Mouse (Mus musculus): Measurements from ENCODE around the gene Casp6. TPM values are rescaled to one million over a fixed set of nuclear protein-coding genes. Genes with fewer than 3 reads are reported as not detected.

Casp6 gene
- polyA plus RNA-seq, 1 experiment from 2014 or later: 132 TPM

DNA sequence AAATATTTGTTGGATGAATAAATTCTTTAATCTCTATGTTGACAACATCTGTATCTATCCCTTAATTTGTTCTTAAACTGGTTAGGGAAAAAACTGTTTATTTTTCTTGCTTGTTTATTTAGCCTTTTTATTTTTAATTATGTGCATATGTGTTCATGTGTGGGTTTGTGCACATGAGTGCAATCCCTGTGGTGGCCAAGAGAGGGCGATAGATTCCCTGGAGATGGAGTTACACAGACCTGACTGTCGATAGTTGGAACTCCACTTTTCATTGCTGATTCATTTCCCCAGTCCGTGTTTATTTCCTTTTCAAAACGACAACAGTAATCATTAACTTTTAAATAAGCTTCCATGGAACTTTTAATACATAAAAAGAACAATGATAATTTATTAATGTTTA is 31.2 kb downstream of the Casp6 start:
- H3K4me2 ChIP-seq (replicated peaks; ENCODE audit: low read depth): no peak overlapping the region
- WGBS: 52% methylated on average over 4 of the region's 4 CpGs

DNA sequence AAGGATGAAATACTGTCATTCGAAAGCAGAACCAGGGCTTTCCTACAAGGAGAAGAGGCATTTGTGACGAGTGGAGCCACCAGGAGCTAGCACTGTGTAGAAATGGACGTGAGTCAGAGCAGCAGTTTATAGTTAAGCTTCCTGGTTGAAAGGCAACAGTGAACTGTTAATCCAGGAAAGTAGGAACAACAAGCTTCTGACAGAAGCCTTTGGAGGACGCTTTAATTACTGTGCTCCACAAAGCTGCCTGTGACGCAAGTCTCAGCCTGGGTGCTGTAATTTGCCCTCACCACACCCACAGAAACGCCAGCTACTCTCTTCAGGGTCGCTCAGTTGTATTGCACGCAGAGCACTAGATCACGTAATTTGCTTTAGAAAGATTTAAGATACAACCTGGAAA is 35.3 kb downstream of the Casp6 start:
- no peak for TF ChIP-seq CTCF (IDR thresholded peaks at IDR 0.05; ENCODE audit: low read depth)

More for the DNA sequence above, 31.2 kb downstream of the Casp6 start:
- no peak overlapping the region for H3K9ac ChIP-seq (ENCODE audit: low read depth, low read length)
- no peak for ATAC-seq
- no peaks in the 10 kb centered on the region for H3K9me3 ChIP-seq (ENCODE audit: control insufficient read depth)
- H3K4me3 ChIP-seq (ENCODE audit: low read depth, low read length): no peak overlapping the region
- TF ChIP-seq CTCF (IDR thresholded peaks at IDR 0.05; ENCODE audit: low read depth): peak; percentile 59
- H3K27me3 ChIP-seq (replicated peaks; ENCODE audit: control insufficient read depth, insufficient read depth, low read length): no peaks in the 10 kb centered on the region
- no peak overlapping the region for H3K27ac ChIP-seq (ENCODE audit: low read depth, low read length)
- no peaks in the 10 kb centered on the region for H3K4me1 ChIP-seq (replicated peaks; ENCODE audit: control insufficient read depth, insufficient read depth, low read length)
- H3K36me3 ChIP-seq (ENCODE audit: control insufficient read depth, insufficient read depth): no peaks in the 10 kb centered on the region

DNA sequence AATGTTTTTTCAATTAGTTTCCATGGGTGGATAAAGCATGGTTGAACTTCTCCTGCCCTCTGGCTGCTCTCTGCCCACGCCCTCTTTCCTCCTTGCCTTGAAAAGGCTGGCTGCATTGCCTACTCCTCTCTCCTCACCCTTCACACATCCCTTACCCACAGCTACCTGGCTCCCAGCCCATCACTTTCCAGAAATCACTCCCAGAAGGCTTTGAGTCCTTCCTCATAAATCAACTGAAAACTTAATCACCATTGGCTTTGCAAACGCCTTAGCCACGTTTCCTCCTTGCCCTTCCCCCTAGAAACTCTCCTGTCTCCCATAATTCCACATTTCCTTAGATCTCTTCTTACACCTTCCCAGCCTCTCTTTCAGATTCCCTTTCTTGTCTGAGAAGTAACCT is 36.6 kb downstream of the Casp6 start:
- TF ChIP-seq CTCF (IDR thresholded peaks at IDR 0.05; ENCODE audit: low read depth): no peak
- Histone ChIP-seq H3K27me3 (replicated peaks; ENCODE audit: control insufficient read depth, insufficient read depth, low read length) (no peaks in the 10 kb centered on the region), H3K4me1 (replicated peaks; ENCODE audit: control insufficient read depth, insufficient read depth, low read length) (no peaks in the 10 kb centered on the region), H3K27ac (ENCODE audit: low read depth, low read length) (no peak overlapping the region), H3K9me3 (ENCODE audit: control insufficient read depth) (no peaks in the 10 kb centered on the region), H3K9ac (ENCODE audit: low read depth, low read length) (no peak overlapping the region), H3K4me3 (ENCODE audit: low read depth, low read length) (no peak overlapping the region), H3K4me2 (replicated peaks; ENCODE audit: low read depth) (no peak overlapping the region), H3K36me3 (ENCODE audit: control insufficient read depth, insufficient read depth) (no peaks in the 10 kb centered on the region)
- ATAC-seq: no peak
- WGBS: 27% methylated on average over 3 of the region's 3 CpGs

More for the DNA sequence above, 35.3 kb downstream of the Casp6 start:
- no peaks in the 10 kb centered on the region for H3K36me3 ChIP-seq (ENCODE audit: control insufficient read depth, insufficient read depth)
- 32% methylated on average over 9 of the region's 9 CpGs for WGBS
- H3K4me2 ChIP-seq (replicated peaks; ENCODE audit: low read depth): peak overlapping the region; percentile 1; the same call in 1 of the 2 replicates
- no peak overlapping the region for H3K9ac ChIP-seq (ENCODE audit: low read depth, low read length)
- no peaks in the 10 kb centered on the region for H3K4me1 ChIP-seq (replicated peaks; ENCODE audit: control insufficient read depth, insufficient read depth, low read length)
- ATAC-seq: 0 out of 2 replicates have a peak, but pooled peaks have one; percentile 25
- H3K4me3 ChIP-seq (ENCODE audit: low read depth, low read length): no peak overlapping the region
- no peaks in the 10 kb centered on the region for H3K9me3 ChIP-seq (ENCODE audit: control insufficient read depth)
- no peaks in the 10 kb centered on the region for H3K27me3 ChIP-seq (replicated peaks; ENCODE audit: control insufficient read depth, insufficient read depth, low read length)
- no peak overlapping the region for H3K27ac ChIP-seq (ENCODE audit: low read depth, low read length)

DNA sequence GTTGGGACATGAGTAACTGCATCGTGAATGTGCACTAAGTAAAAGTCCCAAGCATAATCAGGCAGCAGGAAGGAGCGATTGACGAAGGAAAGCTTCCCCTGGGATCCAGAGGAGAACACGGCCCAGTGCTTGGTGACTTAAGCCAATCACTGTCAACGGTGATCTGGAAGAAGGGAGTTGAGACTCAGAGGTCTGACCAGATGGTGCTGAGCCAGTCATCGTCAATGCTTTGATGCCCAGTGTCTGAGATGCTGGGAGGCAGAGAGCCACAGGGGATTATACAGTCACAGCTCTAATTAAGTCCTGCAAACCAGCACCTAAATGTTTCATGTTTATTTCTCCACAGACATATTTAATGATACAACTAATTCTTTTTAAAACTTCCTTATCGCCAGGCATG is 37.8 kb downstream of the Casp6 start:
- H3K27ac ChIP-seq (ENCODE audit: low read depth, low read length): no peak overlapping the region
- no peak overlapping the region for H3K9ac ChIP-seq (ENCODE audit: low read depth, low read length)
- no peak for TF ChIP-seq CTCF (IDR thresholded peaks at IDR 0.05; ENCODE audit: low read depth)
- no peak for ATAC-seq
- H3K36me3 ChIP-seq (ENCODE audit: control insufficient read depth, insufficient read depth): no peaks in the 10 kb centered on the region
- no peaks in the 10 kb centered on the region for H3K9me3 ChIP-seq (ENCODE audit: control insufficient read depth)
- no peak overlapping the region for H3K4me2 ChIP-seq (replicated peaks; ENCODE audit: low read depth)
- H3K27me3 ChIP-seq (replicated peaks; ENCODE audit: control insufficient read depth, insufficient read depth, low read length): no peaks in the 10 kb centered on the region
- 72% methylated on average over 7 of the region's 7 CpGs for WGBS
- no peak overlapping the region for H3K4me3 ChIP-seq (ENCODE audit: low read depth, low read length)
- no peaks in the 10 kb centered on the region for H3K4me1 ChIP-seq (replicated peaks; ENCODE audit: control insufficient read depth, insufficient read depth, low read length)

DNA sequence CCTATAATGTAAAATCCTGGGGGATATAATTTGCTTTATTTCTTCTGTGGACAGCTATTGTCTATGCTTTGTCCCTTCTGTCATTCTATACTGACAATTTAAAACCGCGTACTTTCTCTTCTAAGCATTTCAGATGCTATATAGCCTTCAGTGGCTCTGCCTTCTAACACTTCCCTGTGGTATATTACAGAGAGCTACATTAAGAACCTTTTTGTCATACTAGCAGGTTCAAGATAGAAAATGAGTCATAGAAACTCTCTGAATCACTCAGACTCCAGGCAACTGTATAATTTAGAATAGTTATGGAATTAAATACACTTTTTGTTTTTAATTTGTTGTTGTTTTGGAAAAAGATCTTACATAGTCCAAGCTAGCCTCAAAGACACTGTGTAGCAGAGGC is 39.6 kb downstream of the Casp6 start:
- ATAC-seq: no peak
- WGBS: 93% methylated on average over 2 of the region's 2 CpGs
- Histone ChIP-seq H3K36me3 (ENCODE audit: control insufficient read depth, insufficient read depth) (no peaks in the 10 kb centered on the region), H3K4me3 (ENCODE audit: low read depth, low read length) (no peak overlapping the region), H3K4me1 (replicated peaks; ENCODE audit: control insufficient read depth, insufficient read depth, low read length) (no peaks in the 10 kb centered on the region), H3K9me3 (ENCODE audit: control insufficient read depth) (no peaks in the 10 kb centered on the region), H3K27me3 (replicated peaks; ENCODE audit: control insufficient read depth, insufficient read depth, low read length) (no peaks in the 10 kb centered on the region), H3K9ac (ENCODE audit: low read depth, low read length) (no peak overlapping the region), H3K27ac (ENCODE audit: low read depth, low read length) (no peak overlapping the region), H3K4me2 (replicated peaks; ENCODE audit: low read depth) (no peak overlapping the region)
- no peak for TF ChIP-seq CTCF (IDR thresholded peaks at IDR 0.05; ENCODE audit: low read depth)

DNA sequence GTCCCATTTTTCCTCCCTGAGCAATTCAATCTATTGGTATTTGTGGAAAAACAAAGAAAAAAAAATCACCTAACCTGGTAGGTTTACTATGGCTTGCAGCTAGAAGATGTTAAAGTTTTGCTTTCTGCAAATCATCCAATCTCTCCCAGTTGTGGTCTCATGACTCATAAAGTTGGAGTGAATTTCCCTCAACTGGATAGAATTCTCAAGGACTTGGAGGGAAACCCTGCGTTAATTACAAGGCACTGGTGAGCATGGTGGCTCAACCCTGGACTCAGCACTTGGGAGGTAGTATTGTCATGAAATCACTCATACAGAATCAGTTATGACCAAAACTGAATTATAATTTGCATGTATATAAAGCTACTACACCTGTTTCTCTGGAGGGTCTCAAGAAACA is 40.1 kb downstream of the Casp6 start:
- 92% methylated on average over 1 of the region's 1 CpGs for WGBS
- no peak for ATAC-seq
- TF ChIP-seq CTCF (IDR thresholded peaks at IDR 0.05; ENCODE audit: low read depth): no peak
- Histone ChIP-seq H3K9ac (ENCODE audit: low read depth, low read length) (no peak overlapping the region), H3K4me1 (replicated peaks; ENCODE audit: control insufficient read depth, insufficient read depth, low read length) (no peaks in the 10 kb centered on the region), H3K36me3 (ENCODE audit: control insufficient read depth, insufficient read depth) (no peaks in the 10 kb centered on the region), H3K4me3 (ENCODE audit: low read depth, low read length) (no peak overlapping the region), H3K27me3 (replicated peaks; ENCODE audit: control insufficient read depth, insufficient read depth, low read length) (no peaks in the 10 kb centered on the region), H3K9me3 (ENCODE audit: control insufficient read depth) (no peaks in the 10 kb centered on the region), H3K27ac (ENCODE audit: low read depth, low read length) (no peak overlapping the region), H3K4me2 (replicated peaks; ENCODE audit: low read depth) (no peak overlapping the region)

DNA sequence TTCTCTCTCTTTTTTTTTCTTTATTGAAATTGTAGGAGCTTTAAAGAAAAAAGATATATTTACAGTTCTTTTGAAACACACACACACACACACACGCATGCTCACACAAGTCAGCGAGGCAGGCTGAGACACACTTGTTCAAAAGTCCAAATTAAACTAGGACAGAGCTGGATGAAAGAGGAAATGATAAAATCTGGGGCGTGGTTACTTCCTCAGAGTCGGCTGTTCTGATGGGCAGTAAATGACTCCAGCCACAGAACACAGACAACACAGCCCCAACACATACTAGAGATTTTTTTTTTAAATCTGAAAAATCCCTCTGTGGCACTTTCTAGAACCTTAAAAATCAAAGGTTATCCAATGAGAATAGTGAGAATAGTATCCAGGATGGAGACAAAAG is 42.6 kb downstream of the Casp6 start:
- no peaks in the 10 kb centered on the region for H3K9me3 ChIP-seq (ENCODE audit: control insufficient read depth)
- no peaks in the 10 kb centered on the region for H3K27me3 ChIP-seq (replicated peaks; ENCODE audit: control insufficient read depth, insufficient read depth, low read length)
- no peak overlapping the region for H3K4me3 ChIP-seq (ENCODE audit: low read depth, low read length)
- no peaks in the 10 kb centered on the region for H3K4me1 ChIP-seq (replicated peaks; ENCODE audit: control insufficient read depth, insufficient read depth, low read length)
- no peak overlapping the region for H3K4me2 ChIP-seq (replicated peaks; ENCODE audit: low read depth)
- 41% methylated on average over 4 of the region's 4 CpGs for WGBS
- H3K27ac ChIP-seq (ENCODE audit: low read depth, low read length): no peak overlapping the region
- no peak overlapping the region for H3K9ac ChIP-seq (ENCODE audit: low read depth, low read length)
- ATAC-seq: no peak
- H3K36me3 ChIP-seq (ENCODE audit: control insufficient read depth, insufficient read depth): no peaks in the 10 kb centered on the region
- no peak for TF ChIP-seq CTCF (IDR thresholded peaks at IDR 0.05; ENCODE audit: low read depth)

Measured in intestine, postnatal 0 days (tissue).